Mouse (Mus musculus): ENCODE data around the gene Gm1113.

Gene Gm1113

DNA sequence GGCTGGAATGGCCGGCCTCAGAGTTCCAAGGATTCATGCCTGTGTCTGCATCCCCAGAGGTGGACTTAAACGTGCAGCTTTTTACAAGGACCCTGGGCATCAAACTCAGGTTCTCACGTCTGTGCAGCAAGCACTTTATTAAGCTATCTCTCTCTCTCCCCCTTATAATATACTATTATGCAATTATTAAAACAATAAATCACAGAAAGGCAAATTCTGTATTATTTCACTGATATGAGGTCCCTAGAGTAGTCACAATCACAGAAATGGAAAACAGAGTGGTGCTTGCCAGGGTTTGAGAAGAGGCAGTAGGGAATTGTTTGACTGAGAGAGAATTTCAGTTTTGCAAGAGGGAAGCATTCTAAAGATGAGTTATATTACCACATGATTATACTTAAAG lies 11.1 kb upstream of the Gm1113 start:
- DNase-seq (ENCODE audit: low spot score): no peak

DNA sequence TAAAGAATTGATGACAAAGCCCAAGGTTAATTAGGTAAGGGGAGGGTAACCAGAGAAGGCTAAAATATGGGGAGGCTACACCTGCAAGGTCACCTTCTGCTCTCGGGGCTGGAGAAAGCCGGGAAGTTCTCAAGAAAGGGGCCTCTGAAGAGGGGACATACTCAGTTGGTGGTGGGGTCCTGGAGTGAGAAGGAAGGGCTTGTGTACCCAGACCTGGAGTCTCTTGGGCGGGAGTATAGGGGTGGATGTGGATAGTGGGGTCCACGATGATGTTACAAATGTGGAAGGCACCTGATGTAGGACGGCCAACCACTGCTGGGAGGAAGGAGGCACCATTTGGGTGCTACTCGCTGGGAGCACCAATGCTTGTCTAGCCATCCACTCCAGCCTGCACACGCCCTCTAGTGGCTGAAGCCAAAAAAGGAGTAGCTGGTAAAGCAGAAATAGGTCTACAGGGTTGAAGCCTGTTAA lies 5.9 kb upstream of the Gm1113 start:
- peak; percentile 71 for DNase-seq (ENCODE audit: low spot score)

DNA sequence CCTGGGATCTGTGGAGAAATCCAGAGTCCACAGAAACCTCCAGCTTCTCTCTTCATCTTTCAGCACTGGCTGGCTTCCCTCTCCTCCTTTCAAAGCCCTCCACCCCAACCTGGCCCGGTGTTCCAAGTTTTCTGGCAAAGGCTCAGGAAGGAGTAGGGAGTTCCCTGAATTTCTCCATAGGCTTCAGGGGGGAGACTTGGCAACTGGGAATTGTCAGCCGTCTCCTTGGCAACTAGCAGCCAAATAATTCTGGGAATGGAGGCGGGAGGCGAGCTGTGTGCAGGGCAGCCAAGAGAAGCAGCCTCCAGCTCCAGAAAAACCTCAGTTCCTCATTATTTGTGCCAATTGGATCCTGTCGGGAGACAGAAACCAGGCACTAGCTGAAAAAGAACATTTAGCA lies 5.5 kb upstream of the Gm1113 start:
- peak; percentile 56 for DNase-seq (ENCODE audit: low spot score)

DNA sequence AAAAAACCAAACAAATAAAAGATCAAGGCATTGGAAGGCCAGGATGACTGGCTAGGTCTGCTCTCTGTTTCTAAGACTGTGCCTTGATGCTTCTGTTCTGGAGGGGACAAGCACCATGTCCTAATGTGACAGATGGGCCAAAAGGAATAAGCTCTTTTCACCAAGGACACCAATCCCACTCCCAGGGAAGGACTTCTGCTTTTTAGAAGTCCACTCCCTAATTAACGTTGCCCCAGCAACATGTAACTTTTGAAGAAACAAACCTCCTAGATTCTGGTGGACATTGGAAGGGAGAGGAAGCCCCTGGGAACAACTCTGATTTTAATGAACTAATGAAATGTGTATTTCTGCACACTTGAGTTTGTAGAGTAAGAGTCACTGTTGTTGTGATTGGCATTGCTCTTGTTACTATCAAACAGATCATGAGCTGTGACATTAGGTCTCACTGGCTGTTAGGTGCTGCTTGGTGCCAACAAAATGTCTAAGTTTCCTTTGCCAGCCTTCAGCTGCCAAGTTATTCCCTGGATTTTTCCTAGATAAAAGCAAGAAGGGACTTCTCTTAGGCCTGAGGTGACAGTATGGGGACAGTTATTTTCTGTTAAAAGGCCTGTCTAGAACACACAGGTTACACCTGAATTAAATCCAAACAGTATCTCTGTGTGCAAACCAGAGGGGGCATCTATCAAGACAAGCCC lies 4.9 kb upstream of the Gm1113 start:
- peak; percentile 14 for DNase-seq (ENCODE audit: low spot score)

DNA sequence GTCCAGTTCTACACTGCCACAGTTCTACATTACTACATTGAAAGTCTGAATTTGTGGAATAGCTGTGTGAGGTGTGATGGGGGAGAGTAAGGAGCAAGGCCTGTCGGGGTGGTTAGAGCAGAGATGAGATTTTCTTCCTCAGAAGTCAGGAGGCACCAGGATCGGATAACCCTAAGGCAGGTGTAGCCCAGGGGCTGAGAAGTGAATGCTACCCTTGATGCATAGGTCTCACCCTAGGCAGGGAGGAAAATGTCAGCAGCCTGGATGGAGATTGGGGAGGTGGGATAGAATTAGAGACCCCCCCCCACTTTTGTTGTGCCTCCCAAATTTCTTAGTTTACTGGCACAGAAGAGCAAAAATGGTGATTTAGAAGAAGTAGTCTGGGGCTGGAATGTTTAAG lies 4.2 kb upstream of the Gm1113 start:
- no peak for DNase-seq (ENCODE audit: low spot score)

DNA sequence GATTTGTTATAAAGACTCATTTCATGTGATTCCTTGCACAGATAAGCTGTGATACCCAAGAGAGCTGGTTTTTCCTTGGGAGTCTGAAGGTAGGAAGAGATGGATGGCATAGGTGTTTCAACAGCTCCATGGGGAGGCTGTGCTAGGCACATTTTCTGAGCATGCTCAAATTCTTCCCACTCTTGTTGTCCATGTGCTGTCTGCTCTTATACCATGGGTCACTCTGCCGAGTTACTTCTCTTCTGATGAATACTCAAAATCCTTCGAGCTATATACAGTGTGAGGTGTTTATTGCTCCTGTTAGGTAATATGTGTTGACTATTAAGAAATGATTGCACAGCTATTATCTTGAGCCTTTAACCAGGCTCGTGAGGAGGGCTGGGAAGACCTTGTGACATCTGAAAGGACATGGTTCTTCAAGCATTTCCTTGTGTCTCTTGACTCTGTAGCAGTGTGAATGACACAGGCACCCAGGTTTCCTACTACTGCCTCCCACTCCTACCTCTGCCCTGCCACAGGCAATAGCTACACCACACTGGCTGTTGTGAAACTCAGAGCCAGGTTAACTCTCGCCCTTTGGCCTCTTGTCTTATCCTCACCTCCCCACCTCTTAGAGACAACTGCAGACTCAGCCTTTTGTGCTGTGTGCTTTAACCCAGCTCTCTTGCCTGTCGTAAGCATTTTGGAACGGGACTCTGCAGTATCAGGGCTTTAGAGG lies 2.7 kb upstream of the Gm1113 start:
- no peak for DNase-seq (ENCODE audit: low spot score)

DNA sequence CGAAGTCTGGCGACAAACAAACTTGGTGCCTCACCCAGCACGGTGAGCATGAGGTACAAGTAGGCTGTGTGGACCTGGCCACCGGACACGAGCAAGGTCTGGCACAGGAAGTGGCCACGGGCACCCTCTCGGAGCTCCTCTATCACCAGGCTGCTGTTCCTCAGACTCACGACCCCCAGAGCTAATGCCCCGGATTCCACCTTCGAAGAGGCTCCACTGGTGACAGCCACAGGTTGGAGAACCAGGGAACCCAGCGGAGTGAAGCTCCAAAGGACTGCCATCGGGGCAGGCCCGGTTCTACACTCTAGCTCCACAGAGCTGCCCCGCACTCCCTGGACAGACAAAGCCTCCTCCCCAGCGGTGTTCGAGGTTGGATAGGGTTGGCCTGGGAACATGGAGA lies 1.4 kb downstream of the Gm1113 start:
- no peak for DNase-seq (ENCODE audit: low spot score)

DNA sequence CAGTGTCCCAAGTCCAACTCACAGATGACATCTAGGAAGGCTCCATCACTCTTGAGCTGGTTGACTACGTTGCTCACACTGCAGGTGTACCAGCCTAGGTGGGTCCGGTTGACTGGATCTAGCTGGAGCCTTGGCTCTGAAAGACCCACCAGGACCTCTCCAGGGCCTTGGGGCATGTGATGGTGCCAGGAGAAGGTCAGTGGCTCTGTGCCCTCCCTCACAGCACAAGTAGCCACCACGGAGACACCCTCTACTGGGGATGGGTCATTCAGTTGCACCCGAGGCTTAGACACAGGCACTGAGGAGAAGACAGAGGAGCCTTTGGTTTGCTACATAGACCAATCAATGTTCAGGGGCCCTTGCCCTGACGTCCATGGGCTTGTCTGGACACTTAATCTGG lies 1.9 kb downstream of the Gm1113 start:
- DNase-seq (ENCODE audit: low spot score): no peak

DNA sequence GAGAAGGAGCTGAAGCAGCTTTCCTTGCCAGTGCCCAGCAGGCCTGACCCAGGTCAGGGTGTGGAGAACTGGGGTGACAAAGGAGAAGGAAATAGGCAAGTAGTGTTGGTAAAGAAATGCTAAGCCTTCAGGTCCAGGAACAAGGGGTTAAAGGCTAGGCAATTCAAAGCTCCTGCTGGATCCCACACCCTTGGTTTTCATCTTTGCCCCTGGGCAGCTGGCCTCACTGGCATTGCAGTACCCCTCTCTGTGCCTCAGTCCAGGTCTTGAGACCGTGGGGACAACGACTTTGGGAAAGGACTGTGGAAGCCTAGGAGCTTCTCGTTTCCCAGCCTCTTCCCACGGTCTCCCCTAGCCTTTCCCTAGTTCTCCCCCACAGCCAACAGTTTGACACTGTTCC lies 4.2 kb downstream of the Gm1113 start:
- DNase-seq (ENCODE audit: low spot score): no peak

DNA sequence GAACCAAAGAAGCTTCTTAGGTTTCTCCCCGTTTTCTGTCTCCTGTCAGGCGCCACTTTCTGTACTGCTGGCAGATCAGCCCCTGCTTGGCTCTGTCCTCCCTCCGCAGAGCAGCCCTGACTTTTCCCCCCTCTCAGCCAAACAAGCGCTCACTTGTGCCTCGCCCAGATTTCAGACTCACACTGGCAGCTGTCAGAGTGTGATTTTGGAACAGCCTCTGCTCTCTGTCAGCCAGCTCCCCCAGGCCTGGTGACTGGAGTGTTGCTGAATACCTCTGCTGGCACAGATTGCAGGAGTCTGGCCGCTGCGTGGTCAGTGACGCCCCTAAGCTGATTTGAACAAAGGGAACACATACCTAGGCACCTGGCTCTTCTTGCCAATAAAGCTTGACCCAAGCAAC lies 9.8 kb downstream of the Gm1113 start:
- DNase-seq (ENCODE audit: low spot score): peak; percentile 49

DNA sequence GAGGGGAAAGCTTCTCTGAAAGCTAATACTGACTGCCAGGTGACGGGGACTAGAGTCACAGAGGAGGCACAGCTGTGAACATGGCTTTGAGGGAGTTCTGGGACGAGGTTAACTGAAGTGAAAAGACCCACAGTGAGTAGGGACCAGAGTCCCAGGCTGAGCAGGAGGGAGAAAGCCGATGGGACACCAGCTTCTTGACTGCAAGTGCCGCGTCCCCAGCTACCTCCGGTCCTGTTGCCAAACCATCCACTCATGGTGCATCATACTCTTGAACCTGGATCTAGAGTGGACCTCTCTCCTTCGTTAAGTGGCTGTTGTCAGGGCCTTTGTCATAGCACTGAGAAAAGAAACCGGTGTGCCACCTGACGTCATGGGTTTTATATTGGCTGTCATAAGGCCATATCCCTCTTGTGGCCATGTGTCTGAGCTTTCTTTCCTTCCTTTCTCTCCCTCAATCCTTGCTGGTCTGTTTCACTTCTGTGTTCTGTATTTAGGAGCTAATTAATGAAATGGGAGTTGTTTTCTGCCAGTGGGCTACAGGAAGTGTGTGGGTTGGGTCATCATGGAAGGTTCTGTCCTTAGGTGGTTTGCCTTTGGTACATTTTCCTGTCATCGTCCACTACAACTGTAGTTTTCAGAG lies 15.6 kb downstream of the Gm1113 start:
- no peak for DNase-seq (ENCODE audit: low spot score)

DNA sequence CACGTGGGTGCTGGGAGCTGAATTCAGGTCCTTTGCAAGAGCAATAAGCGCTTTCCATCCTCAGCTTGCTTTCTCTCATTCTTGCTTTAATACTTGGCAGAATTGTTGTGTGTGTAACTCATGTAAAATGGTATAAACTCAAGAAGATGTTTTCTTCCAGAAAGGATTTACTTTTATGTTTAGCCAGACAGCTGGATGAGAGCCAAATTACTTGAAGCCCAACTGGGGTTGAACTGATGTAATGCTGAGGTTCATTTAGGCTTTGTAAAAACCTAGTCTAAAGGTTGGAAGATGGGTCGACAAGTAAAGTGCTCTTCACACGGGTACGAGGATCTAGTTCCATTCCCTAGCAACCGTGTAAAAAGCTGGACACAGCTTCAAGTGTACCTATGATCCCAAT lies 18.1 kb downstream of the Gm1113 start:
- no peak for DNase-seq (ENCODE audit: low spot score)

DNA sequence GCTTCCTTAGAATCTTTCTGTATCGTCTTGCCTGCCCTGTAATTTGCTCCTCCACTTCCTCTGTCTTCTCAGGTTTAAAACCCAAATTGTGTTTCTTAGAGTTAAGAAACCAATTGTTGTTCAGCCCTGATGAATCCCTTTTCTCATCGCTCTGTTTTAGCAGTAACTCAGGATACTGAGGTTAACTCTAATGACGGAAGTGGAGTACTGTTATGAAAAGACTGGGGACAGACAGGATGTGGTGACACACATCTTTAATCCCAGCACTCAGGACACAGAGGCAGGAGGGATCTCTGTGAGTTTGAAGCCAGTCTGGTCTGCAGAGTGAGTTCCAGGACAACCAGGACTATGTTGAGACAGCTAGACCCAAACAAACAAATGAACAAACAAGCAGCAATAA lies 22.6 kb downstream of the Gm1113 start:
- DNase-seq (ENCODE audit: low spot score): no peak

DNA sequence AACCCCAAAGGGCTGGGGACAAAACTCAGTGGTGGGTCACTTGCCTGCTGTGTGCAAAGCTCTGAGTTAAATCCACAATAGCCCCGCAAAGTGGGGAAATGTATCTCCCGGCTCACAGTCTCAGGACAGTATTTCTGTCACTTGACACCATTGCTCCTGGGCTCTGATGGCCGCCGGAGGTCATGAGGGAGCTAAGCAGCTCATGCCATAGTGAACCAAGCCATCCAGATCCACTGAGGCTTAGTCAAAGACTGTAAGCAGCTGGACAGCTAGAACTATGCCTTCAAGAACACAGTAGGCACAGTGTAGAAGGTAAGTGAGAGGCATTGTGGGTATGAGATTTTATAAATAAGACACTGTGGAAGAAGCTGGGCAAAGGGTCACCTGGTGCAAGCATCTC lies 23.1 kb downstream of the Gm1113 start:
- no peak for DNase-seq (ENCODE audit: low spot score)

DNA sequence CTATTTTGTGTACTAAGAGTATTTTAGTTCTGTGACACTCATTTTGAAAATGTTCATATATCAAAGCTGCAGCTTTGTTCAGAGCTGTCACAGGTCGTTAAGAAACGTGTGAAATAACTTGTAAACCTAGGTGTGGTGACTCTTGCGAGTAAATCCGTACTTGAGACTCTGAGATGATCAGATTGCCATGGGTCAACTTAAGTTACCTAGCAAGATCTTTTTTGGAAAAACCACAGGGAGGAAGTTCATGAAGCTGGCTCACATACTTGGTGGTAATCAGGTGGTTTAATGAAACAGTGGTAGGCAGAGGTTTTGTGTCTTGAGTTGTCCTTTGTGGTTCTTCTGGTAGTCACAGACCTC lies 24.4 kb downstream of the Gm1113 start:
- no peak for DNase-seq (ENCODE audit: low spot score)

DNA sequence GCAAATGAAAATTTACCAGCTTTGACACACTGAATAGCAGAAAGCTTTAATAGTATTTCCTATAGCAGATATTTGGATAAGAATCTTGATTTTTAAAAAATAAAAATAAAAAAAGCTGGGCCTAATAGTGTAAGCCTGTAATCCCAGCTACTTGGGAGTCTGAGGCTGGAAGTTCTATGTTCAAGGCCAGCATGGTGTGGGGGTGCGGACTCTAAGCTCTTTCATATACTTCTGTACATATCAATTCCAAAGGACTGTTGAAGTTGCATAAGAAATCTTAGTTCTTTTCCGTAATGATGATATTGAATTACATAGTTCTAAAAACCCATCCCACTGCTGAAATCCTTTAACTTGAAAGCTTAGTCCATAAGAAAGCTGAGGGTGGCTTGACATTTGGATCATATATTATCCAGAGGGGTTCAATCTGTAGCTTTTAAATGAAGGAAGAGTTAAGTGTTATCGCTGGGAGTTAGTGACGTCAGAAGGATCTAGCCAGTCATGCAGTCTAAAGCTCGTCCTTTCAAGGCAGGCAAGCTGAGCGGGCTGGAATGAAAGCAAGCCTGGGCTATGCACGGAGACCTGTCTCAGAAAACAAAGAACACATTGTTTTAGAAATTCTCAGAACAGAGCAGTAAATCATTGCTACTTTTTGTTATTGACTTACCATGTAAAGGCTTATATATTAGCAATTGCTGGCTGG lies 24.9 kb downstream of the Gm1113 start:
- no peak for DNase-seq (ENCODE audit: low spot score)

DNA sequence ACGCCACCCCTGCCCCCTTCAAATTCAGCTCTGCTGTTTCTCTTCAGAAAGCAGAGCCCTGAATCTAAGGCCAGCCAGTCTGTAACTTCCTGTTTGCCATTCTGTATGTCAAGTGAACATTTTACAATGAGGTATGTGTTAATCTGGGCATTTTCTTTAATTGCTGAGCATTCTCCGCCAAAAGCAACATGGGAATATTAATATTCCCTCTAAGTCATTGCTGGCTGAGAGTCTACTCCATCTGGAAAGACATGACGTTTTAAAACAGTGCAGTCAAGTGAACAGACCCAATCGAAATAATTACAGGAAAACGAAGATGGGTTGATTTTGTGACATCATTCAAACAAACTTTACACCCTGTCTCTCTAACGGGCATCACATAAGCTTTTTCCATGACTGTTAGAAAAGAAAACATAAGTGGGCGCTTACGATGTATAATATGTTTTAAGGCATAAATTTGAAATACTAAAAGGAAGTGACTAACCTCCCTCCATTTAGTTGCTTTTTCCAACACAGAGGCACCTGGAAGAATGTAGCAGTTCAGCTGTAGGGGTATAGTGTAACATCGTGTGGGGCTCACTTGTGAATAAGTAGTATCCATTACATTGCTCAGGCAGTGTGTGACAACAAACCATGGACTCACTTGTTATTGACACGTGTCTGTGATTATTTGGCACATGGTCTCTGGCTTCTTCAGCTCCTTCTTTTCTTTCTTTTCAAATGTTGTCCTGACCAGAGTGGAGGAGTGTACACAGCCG lies 26.8 kb downstream of the Gm1113 start:
- no peak for DNase-seq (ENCODE audit: low spot score)

DNA sequence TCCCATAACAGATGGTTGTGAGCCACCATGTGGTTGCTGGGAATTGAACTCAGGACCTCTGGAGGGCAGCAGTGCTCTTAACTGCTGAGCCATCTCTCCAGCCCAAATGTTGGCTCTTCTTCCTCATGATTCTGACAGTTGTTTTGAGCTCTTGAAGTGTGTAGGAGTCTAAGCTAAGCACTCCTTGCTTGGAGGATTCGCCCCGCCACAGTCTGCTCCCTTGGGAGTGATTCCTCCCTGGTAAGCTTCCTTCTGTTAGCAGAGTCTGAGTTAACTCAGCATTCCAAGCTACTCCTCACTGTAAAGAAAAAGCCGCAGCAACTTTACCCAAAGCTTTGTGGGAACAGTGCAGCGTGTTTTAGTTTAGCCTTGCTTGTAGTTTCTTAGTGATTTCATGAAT lies 29.6 kb downstream of the Gm1113 start:
- DNase-seq (ENCODE audit: low spot score): no peak

DNA sequence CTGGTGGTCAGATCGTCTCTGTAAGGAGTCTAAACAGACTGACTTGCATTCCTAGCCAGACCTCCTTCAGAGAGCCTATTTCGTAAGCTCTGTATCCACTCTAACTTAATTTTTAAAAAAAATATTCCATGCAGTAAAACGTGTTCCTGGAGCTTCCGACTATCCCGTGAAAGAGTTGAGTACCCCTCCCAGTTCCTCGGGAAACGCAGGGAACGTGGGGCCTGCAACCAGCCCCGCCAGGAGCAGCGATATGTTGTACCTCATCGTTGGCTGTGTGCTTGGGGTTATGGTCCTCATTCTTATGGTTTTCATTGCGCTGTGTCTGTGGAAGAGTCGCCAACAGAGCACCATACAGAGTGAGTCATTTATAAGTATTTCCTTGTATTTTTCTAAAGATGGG lies 31.5 kb downstream of the Gm1113 start:
- DNase-seq (ENCODE audit: low spot score): no peak

DNA sequence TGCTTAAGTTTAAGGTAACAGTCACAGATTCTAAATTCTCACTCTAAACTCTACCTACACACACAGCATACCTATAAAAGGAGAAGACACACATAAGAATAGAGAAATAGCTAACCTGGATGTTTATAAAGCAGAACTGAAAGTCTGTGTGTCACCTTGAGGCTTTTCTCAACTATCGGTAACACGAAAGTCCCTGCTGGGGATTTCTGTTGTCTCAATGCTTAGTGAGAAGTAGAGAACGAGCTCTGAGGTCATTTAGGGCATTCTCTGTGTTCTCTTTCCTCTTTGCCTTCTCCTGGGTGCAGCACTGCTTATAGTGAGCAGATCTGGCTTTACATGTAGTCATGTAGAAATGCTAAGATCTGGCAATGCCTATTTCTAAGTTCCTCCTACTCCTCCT lies 34.1 kb downstream of the Gm1113 start:
- DNase-seq (ENCODE audit: low spot score): no peak

DNA sequence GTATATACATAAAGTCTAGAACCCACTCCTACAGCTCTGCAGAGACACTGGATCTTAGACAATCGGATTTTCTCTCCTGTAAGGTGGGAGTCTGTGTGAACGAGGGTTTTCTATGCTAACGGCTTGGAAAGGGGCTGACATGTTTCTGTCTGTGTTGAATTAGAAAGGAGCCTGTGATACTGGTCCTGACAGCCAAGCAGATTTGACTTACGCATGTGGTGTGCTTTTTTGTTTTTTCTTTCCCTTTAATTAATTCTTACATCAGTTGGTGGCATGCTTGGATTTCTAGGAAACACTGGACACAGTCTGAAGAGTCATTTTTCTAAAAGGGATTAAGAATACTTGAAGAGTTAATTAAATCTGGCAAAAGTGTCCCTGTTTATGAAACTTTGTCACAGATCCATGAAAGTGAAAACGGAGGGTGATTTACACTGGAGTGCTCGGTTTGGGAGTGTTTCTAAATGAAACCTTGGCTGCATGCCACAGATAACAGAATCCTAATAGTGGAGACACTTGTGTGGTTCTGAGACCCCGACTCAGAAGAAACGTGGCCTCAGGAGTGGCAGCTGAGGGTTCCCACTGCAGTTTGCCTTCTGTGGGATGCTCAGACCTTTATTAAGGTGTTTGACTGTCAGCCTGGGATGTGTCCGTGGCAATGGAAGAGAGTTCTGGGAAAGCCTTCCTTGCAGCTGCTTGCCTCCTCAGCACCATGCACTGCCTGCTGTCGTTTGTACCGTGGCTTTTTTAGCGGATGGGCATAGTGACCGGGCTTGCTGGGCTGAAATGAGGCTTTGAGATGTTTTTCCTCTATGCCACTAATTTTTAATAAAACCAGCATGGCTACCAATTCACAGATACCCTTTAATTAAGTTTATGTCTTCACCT lies 35.8 kb downstream of the Gm1113 start:
- no peak for DNase-seq (ENCODE audit: low spot score)

Measured in lung, postnatal 25 days (tissue).